Mouse (Mus musculus): ENCODE measurements around the gene Erbin.

Gene Erbin

GRCm38 (mm10) chr13:103920261-103920932 is at the start of gene Erbin:
TSS of gene Erbin (minus strand) at chr13:103920514.
- DNase-seq (ENCODE audit: low spot score in 2 of 2), result peak; percentile 76 to 83

DNA sequence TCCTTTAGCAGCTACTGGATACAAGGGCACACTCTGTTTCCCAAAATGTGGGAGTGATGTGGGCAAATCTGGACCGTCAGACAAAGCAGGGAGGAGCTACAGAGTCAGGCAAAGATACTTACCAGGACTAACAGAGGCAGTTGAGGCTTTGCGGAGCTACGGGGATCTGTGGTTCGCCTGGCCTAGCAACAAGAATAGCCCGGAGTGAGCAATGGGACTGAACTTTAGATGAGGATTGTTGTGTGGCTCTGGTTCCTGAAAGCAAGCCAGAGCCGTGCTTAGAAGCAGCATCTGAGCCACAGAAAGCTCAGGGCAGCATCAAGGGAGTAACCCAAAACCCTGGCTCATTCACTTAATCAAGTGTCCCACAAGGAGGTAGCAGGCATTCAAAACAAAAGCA is 49.6 kb upstream of the Erbin start:
- no peak for DNase-seq (ENCODE audit: low spot score in 2 of 2)

- no peak for DNase-seq (ENCODE audit: low spot score in 2 of 2)
Measured at GRCm38 (mm10) chr13:103967987-103968386, 47.7 kb upstream of the Erbin start.

- no peak for DNase-seq (ENCODE audit: low spot score in 2 of 2)
Measured at GRCm38 (mm10) chr13:103966696-103967215, 46.4 kb upstream of the Erbin start.

- DNase-seq (ENCODE audit: low spot score in 2 of 2), result no peak
Measured at GRCm38 (mm10) chr13:103965187-103965586, 44.9 kb upstream of the Erbin start.

DNA sequence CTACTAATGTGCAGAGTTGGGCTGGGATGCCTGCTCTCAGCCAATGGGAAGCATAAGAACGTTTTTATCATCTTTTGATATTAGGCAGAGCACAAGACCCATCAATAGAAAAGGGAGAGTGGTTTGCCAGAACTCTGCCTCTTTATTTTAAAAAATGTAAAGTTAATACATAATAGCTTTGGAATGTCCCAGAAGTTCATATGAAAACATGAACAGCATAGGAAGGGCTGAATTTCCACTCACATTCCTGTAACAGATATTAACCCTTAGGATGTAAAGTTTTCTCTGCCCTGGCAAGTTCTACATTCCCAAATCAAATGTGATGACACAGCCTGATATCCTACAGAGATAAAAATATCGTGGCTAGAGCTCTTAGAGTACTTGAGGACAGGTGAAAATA is 42.8 kb upstream of the Erbin start:
- DNase-seq (ENCODE audit: low spot score in 2 of 2), result no peak

DNA sequence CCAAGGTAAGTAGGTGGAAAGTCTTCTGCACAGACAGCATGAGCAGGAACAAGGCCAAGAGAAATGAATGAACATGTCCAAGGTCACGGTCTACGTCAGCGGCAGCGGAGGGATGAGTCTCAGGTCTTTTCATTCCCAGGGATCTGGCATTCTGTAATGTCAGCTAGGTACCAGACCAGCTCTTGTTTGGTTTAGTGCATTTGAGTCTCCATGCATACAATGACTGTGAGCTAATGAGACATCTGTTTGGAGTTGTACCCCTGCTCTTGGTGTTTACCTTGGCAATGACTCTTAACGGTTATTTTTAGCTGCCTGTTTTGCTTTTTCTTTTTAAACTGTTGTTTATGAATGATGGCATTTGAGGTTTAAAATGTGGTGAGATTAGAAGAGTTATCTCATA is 39.5 kb upstream of the Erbin start:
- DNase-seq (ENCODE audit: low spot score in 2 of 2), result no peak

- DNase-seq (ENCODE audit: low spot score in 2 of 2), result no peak
Measured at GRCm38 (mm10) chr13:103958607-103959123, 38.4 kb upstream of the Erbin start.

GRCm38 (mm10) chr13:103957175-103957940 is 37.0 kb upstream of the Erbin start:
- DNase-seq (ENCODE audit: low spot score in 2 of 2), result no peak

GRCm38 (mm10) chr13:103955652-103956051 is 35.3 kb upstream of the Erbin start:
- DNase-seq (ENCODE audit: low spot score in 2 of 2), result no peak

DNA sequence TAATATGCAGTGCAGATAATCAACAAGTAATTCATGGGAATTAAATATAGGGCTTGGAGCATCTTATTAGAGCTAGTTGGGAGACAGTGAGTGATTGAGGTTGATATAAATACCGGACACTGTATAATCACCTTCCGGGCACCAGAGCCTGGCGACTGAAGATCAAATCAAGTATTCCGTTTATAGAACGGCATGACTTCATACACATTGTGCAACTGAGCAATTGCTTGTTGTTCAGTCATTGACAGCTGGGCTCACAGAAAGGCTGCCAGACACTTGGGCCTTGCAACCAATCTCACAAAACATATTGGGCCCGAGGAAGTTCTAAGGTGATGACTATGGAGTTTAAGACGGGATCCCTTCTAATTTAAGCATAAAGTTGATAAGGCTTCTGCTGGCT is 31.1 kb upstream of the Erbin start:
- no peak for DNase-seq (ENCODE audit: low spot score in 2 of 2)

GRCm38 (mm10) chr13:103940796-103941195 is 20.5 kb upstream of the Erbin start:
- DNase-seq (ENCODE audit: low spot score in 2 of 2), result no peak

DNA sequence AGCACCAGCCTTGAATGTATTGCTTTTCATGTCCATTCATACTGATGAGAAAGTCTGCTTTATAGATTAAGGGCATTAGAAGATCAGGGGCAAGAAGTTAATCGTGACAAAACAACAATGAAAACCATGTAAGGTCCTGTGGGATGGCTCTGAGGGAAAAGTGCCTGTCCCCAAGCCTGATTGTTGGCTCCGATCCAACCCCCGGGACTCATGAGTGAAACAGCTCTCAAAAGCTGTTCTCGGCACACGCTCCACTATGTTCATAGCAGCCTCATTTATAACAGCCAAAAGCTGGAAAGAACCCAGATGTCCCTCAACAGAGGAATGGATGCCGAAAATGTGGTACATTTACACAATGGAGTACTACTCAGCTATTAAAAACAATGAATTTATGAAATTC is 4.3 kb upstream of the Erbin start:
- no peak for DNase-seq (ENCODE audit: low spot score in 2 of 2)

DNA sequence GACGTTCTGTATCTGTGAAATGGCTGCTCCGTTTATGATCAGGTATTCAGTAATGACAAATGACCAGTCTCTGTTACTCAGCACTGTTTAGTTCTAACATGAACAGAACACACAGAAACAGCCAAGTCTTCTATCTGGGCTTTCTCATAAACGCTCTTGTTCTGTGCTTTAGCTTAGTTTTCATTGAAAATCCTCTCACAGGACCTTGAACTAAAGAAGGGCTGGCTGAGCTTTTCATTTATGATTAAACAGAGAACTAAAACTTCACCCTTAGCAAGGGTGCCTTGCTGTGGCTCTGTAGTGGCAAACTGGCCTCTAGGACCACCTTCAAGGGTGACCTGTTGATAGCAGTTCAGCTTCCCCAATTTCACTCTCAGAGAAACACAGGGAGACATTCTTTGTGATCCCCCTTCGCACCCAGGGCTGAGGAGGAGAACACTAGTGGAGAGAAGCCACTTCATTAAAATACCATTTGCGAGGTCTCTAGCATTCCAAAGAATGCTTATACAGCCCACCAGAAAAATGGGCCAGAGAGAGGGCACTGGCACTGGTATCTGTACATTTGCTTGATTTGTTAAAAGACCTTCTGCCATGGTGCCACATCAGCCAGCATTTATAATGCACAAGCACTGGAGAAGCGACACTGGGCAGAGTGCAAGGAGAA is 3.2 kb upstream of the Erbin start:
- DNase-seq (ENCODE audit: low spot score in 2 of 2), result no peak

- DNase-seq (ENCODE audit: low spot score in 2 of 2), result no peak
Measured at GRCm38 (mm10) chr13:103921831-103922380, 1.6 kb upstream of the Erbin start.

GRCm38 (mm10) chr13:103920933-103921830 is 868 bp upstream of the Erbin start:
- peak; percentile 78 to 89 for DNase-seq (ENCODE audit: low spot score in 2 of 2)

DNA sequence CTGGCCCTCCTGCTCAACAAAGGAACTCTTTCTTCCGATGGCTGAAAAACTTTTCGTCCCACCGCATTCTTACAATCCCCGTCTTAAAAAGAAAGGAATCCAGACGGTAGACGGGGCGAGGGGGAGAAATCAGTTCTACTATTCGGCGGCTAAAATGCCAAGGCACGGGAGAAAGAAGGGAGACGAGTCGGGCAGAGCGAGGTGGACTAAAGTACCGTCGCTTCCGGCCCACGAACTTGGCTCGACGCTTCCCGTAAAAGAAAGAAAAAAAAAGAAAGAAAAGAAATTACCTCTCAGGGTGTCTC is 406 bp downstream of the Erbin start:
- DNase-seq (ENCODE audit: low spot score in 2 of 2), result no peak

- peak; percentile 29 to 41 for DNase-seq (ENCODE audit: low spot score in 2 of 2)
Measured at GRCm38 (mm10) chr13:103919234-103919955, 919 bp downstream of the Erbin start.

DNA sequence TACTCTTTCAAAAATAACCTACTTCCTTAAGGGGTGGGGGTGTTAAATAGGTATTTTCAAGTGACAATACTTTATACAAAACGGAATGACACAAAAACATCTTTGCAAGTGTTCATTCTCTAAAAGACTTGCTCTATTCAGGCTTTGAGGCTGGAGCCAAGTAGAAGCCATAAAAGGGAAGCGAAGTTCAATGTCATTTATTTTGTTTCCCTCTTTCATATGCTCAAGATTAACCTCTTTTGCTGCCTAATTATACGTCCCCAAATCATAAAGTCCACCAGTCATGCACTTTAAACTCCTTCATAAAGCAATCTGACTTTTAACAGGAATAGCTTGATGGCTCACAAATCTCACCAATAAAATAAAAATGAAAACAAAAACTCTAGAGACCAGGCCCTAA is 1.9 kb downstream of the Erbin start:
- DNase-seq (ENCODE audit: low spot score in 2 of 2), result no peak

GRCm38 (mm10) chr13:103914114-103914736 is 6.1 kb downstream of the Erbin start:
- no peak for DNase-seq (ENCODE audit: low spot score in 2 of 2)
